Comparison of ENCODE assay signal across 8 mouse cellular contexts in the genomic region with DNA sequence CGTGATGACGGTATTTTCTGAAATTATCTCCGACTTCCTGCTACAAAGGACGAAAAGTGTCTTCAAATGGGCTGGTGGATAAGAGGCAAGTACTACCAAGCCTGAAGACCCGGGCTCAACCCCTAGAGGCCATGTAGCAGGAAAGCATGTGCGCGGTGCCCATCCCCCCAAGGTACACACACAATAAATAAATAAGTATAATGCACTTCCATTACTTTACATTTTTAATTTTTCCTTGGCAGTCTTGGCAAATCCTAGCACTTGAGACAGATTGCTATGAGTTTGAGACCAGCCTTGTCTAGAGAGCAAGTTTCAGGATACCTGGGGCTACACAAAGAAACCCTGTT. TPM values are rescaled to one million over a fixed set of nuclear protein-coding genes. Genes with fewer than 3 reads are reported as not detected.
DNase-seq lines count a peak whose midpoint lies in the region; ATAC-seq and TF ChIP-seq lines count a peak whose summit lies in the region.

No protein-coding gene starts in this region.

- no peaks in the 10 kb centered on the region for H3K36me3 ChIP-seq in intestine, embryonic 14.5 days (ENCODE audit: control insufficient read depth, insufficient read depth, low read length)
- no peaks in the 10 kb centered on the region for H3K36me3 ChIP-seq in neural tube, embryonic 12.5 days

- no peak; the same call in 1 of the 2 replicates for ATAC-seq in intestine, embryonic 14.5 days (replicated peaks; ENCODE audit: low FRiP score, low TSS enrichment, low read depth)
- ATAC-seq in neural tube, embryonic 12.5 days (ENCODE audit: low FRiP score, low read depth), result no peak

- peak overlapping the region; percentile 49 for H3K4me2 ChIP-seq in intestine, embryonic 14.5 days (ENCODE audit: low read length)
- H3K4me2 ChIP-seq in neural tube, embryonic 12.5 days (replicated peaks), result peak overlapping the region; percentile 48

- no peak overlapping the region for H3K9ac ChIP-seq in intestine, embryonic 14.5 days (ENCODE audit: low read length)
- H3K9ac ChIP-seq in neural tube, embryonic 12.5 days, result no peak overlapping the region

- peak overlapping the region; percentile 21 for H3K27ac ChIP-seq in layer of hippocampus, adult 2 months
- H3K27ac ChIP-seq in intestine, embryonic 14.5 days (ENCODE audit: low read depth), result no peak overlapping the region
- H3K27ac ChIP-seq in neural tube, embryonic 12.5 days, result no peak overlapping the region

- H3K27me3 ChIP-seq in intestine, embryonic 14.5 days (replicated peaks; ENCODE audit: control insufficient read depth, insufficient read depth, low read length), result no peaks in the 10 kb centered on the region
- no peaks in the 10 kb centered on the region for H3K27me3 ChIP-seq in neural tube, embryonic 12.5 days (replicated peaks)

- no peaks in the 10 kb centered on the region for H3K9me3 ChIP-seq in intestine, embryonic 14.5 days (ENCODE audit: control insufficient read depth, low read length)
- no peaks in the 10 kb centered on the region for H3K9me3 ChIP-seq in neural tube, embryonic 12.5 days

- WGBS in intestine, embryonic 14.5 days, result 53% methylated on average over 7 of the region's 7 CpGs
- WGBS in neural tube, embryonic 12.5 days, result 63% methylated on average over 7 of the region's 7 CpGs

- H3K4me1 ChIP-seq in intestine, embryonic 14.5 days (replicated peaks; ENCODE audit: control insufficient read depth, insufficient read depth, low read length), result peaks cover 5% of the 10 kb centered on the region; the same call in 1 of the 2 replicates
- peaks cover 19% of the 10 kb centered on the region for H3K4me1 ChIP-seq in neural tube, embryonic 12.5 days

- peak; percentile 15; the same call in 1 of the 2 replicates for TF ChIP-seq CTCF in layer of hippocampus, adult 2 months (conservative IDR thresholded peaks at IDR 0.05)

- H3K4me3 ChIP-seq in layer of hippocampus, adult 2 months, result peak overlapping the region; percentile 51
- peak overlapping the region; percentile 11; the same call in 1 of the 2 replicates for H3K4me3 ChIP-seq in intestine, embryonic 14.5 days (ENCODE audit: low read depth, low read length)
- H3K4me3 ChIP-seq in neural tube, embryonic 12.5 days, result no peak overlapping the region

- no peak for DNase-seq in layer of hippocampus, adult 2 months (ENCODE audit: low spot score in 2 of 2)
- no peak for DNase-seq in layer of hippocampus, adult 11-12 months (ENCODE audit: low spot score)
- peak; percentile 9 for DNase-seq in embryo, embryonic 11.5 days (ENCODE audit: low read depth, low spot score)
- peak; percentile 61 for DNase-seq in intestine, embryonic 14.5 days (ENCODE audit: low spot score)
- no peak for DNase-seq in layer of hippocampus, postnatal 36 days
- no peak for DNase-seq in frontal cortex, postnatal 36 days (ENCODE audit: low spot score in 2 of 2)
- DNase-seq in thymus, postnatal 0 days (ENCODE audit: low spot score), result no peak

RNA-seq across cellular contexts. Expression of gene Tgif1, which starts 20.4 kb away (rescaled TPM):
- total RNA-seq in layer of hippocampus, adult 2 months (2021), result 1 to 10 TPM; 1.4 to 1.7 TPM
- polyA plus RNA-seq in intestine, embryonic 14.5 days (2014; fragmentation: Nextera tagmentation; extraction: Ambion mirVana), result 56.1 and 58.4 TPM in 2 replicates
- 52.7 and 57.2 TPM in 2 replicates for polyA plus RNA-seq in neural tube, embryonic 12.5 days (2016; fragmentation: Nextera tagmentation; extraction: Ambion mirVana)
- 1 to 10 TPM; 1.9 to 2.0 TPM for total RNA-seq in layer of hippocampus, postnatal 36 days (2021)
- polyA plus RNA-seq in thymus, postnatal 0 days (2015; fragmentation: Nextera tagmentation; extraction: Ambion mirVana), result 36.4 and 37.8 TPM in 2 replicates

Comparison
In these comparisons a context has a peak if more than half of its experiments do, and no peak if none do; other contexts are left out.
1. DNase-seq: peak in embryo, embryonic 11.5 days (single experiment) and intestine, embryonic 14.5 days (single experiment); none in layer of hippocampus, adult 2 months (0 of 2), layer of hippocampus, adult 11-12 months (single experiment), layer of hippocampus, postnatal 36 days (0 of 2), frontal cortex, postnatal 36 days (0 of 2) and thymus, postnatal 0 days (single experiment).